Mouse (Mus musculus): Measurements from ENCODE around the gene Pip5kl1. TPM values are rescaled to one million over a fixed set of nuclear protein-coding genes. Genes with fewer than 3 reads are reported as not detected.

Pip5kl1 gene
- not detected for total RNA-seq (2021)
- long read RNA-seq, experiment 1 = 0 reads
- long read RNA-seq, experiment 2 = 0 reads

GRCm38 (mm10) chr2:32574497-32574896, at the start of gene Pip5kl1:
Gene Pip5kl1 (plus strand): TSS chr2:32574797.
- DNase-seq = no peak

- no peak for DNase-seq
These were observed 48.8 kb upstream of the Pip5kl1 start for GRCm38 (mm10) chr2:32525816-32526215.

- DNase-seq = peak; percentile 41
These were observed 47.1 kb upstream of the Pip5kl1 start for GRCm38 (mm10) chr2:32527468-32527966.

- no peak for DNase-seq
These were observed 46.3 kb upstream of the Pip5kl1 start for GRCm38 (mm10) chr2:32528326-32528725.

- DNase-seq = no peak
These were observed 44.1 kb upstream of the Pip5kl1 start for GRCm38 (mm10) chr2:32530479-32530878.

- no peak for DNase-seq
These were observed 41.4 kb upstream of the Pip5kl1 start for GRCm38 (mm10) chr2:32533163-32533562.

GRCm38 (mm10) chr2:32534061-32534732, 40.4 kb upstream of the Pip5kl1 start:
- DNase-seq = peak; percentile 34

- DNase-seq = peak; percentile 99
These were observed 39.7 kb upstream of the Pip5kl1 start, which contains the start of gene Fam102a for GRCm38 (mm10) chr2:32534733-32535471. Gene Fam102a (plus strand): TSS chr2:32535332.

- peak; percentile 55 for DNase-seq
These were observed 39.1 kb upstream of the Pip5kl1 start for GRCm38 (mm10) chr2:32535501-32535991.

GRCm38 (mm10) chr2:32536086-32536633, 38.4 kb upstream of the Pip5kl1 start:
- no peak for DNase-seq

- DNase-seq = peak; percentile 43
These were observed 37.8 kb upstream of the Pip5kl1 start for GRCm38 (mm10) chr2:32536634-32537359.

- DNase-seq = no peak
These were observed 37.2 kb upstream of the Pip5kl1 start for GRCm38 (mm10) chr2:32537360-32537905.

- DNase-seq = no peak
These were observed 36.7 kb upstream of the Pip5kl1 start for GRCm38 (mm10) chr2:32537941-32538340.

- no peak for DNase-seq
These were observed 36.1 kb upstream of the Pip5kl1 start for GRCm38 (mm10) chr2:32538461-32538860.

- DNase-seq = no peak
These were observed 35.1 kb upstream of the Pip5kl1 start for GRCm38 (mm10) chr2:32539452-32539981.

GRCm38 (mm10) chr2:32541333-32541908, 33.2 kb upstream of the Pip5kl1 start:
- no peak for DNase-seq

- no peak for DNase-seq
These were observed 32.5 kb upstream of the Pip5kl1 start for GRCm38 (mm10) chr2:32541986-32542573.

GRCm38 (mm10) chr2:32543031-32543449, 31.6 kb upstream of the Pip5kl1 start:
- no peak for DNase-seq

- no peak for DNase-seq
These were observed 27.6 kb upstream of the Pip5kl1 start for GRCm38 (mm10) chr2:32546951-32547350.

GRCm38 (mm10) chr2:32547380-32547779, 27.2 kb upstream of the Pip5kl1 start:
- DNase-seq = no peak

All from gastrocnemius, postnatal 25 days (tissue).